In genomic region chr7:83884921-83885532, GRCm38 (mm10) we compare ENCODE assay signal across 8 mouse cellular contexts. TPM values are rescaled to one million over a fixed set of nuclear protein-coding genes. Genes with fewer than 3 reads are reported as not detected.
DNase-seq lines count a peak whose midpoint lies in the region; ATAC-seq and TF ChIP-seq lines count a peak whose summit lies in the region.

No protein-coding gene starts in this region.

- H3K9me3 ChIP-seq in forebrain, postnatal 0 days (ENCODE audit: low read length), result no peaks in the 10 kb centered on the region
- H3K9me3 ChIP-seq in limb, embryonic 13.5 days, result no peaks in the 10 kb centered on the region
- 0 out of 2 replicates have a peak, but pooled peaks cover 3% of the 10 kb centered on the region for H3K9me3 ChIP-seq in midbrain, embryonic 14.5 days (ENCODE audit: control insufficient read depth, low read length)

- ATAC-seq in forebrain, postnatal 0 days, result no peak
- ATAC-seq in limb, embryonic 13.5 days (ENCODE audit: low FRiP score, low read depth), result no peak
- ATAC-seq in midbrain, embryonic 14.5 days (ENCODE audit: low FRiP score, low TSS enrichment), result no peak
- no peak for ATAC-seq in inflammation-experienced regulatory T-cells, adult 6 months

- H3K4me3 ChIP-seq in cerebellum, adult 2 months (replicated peaks; ENCODE audit: insufficient read depth, low read depth, low read length), result no peak overlapping the region
- H3K4me3 ChIP-seq in forebrain, postnatal 0 days (ENCODE audit: low read depth, low read length), result peak overlapping the region; percentile 81
- peak overlapping the region; percentile 68 for H3K4me3 ChIP-seq in limb, embryonic 13.5 days
- H3K4me3 ChIP-seq in midbrain, embryonic 14.5 days (replicated peaks; ENCODE audit: low read depth, low read length), result peak overlapping the region; percentile 74

- peak overlapping the region; percentile 93; the same call in 1 of the 2 replicates for H3K9ac ChIP-seq in forebrain, postnatal 0 days
- H3K9ac ChIP-seq in limb, embryonic 13.5 days, result peak overlapping the region; percentile 92
- peak overlapping the region; percentile 91 for H3K9ac ChIP-seq in midbrain, embryonic 14.5 days (replicated peaks; ENCODE audit: low read length)

- TF ChIP-seq CTCF in cerebellum, adult 2 months (IDR thresholded peaks at IDR 0.05; ENCODE audit: borderline replicate concordance, insufficient read depth, low read depth, low read length), result no peak
- TF ChIP-seq CTCF in forebrain, postnatal 0 days (IDR thresholded peaks at IDR 0.05; ENCODE audit: low read depth), result no peak

- no peak overlapping the region for H3K27ac ChIP-seq in cerebellum, adult 2 months (ENCODE audit: insufficient read depth, low read length)
- peak overlapping the region; percentile 95 for H3K27ac ChIP-seq in forebrain, postnatal 0 days (ENCODE audit: low read depth, low read length)
- H3K27ac ChIP-seq in limb, embryonic 13.5 days, result peak overlapping the region; percentile 94
- peak overlapping the region; percentile 93 for H3K27ac ChIP-seq in midbrain, embryonic 14.5 days (replicated peaks; ENCODE audit: low read depth, low read length)

- 50% methylated on average over 6 of the region's 6 CpGs for WGBS in cerebellum, adult 2 months
- WGBS in forebrain, postnatal 0 days, result 41% methylated on average over 6 of the region's 6 CpGs
- whole genome bisulfite sequencing in limb, embryonic 13.5 days, result 34% methylated on average over 6 of the region's 6 CpGs
- 34% methylated on average over 6 of the region's 6 CpGs for WGBS in midbrain, embryonic 14.5 days

- H3K36me3 ChIP-seq in forebrain, postnatal 0 days (ENCODE audit: insufficient read depth), result no peaks in the 10 kb centered on the region
- H3K36me3 ChIP-seq in limb, embryonic 13.5 days, result peaks cover 6% of the 10 kb centered on the region
- H3K36me3 ChIP-seq in midbrain, embryonic 14.5 days (ENCODE audit: control insufficient read depth, insufficient read depth, low read length), result peaks cover 5% of the 10 kb centered on the region; the same call in 1 of the 2 replicates

- DNase-seq in cerebellum, adult 2 months, result peak; percentile 25 to 28
- no peak for DNase-seq in cerebellum, postnatal 14 days
- peak; percentile 81 for DNase-seq in R1 (ENCODE audit: low read depth, low spot score)
- DNase-seq in forebrain, postnatal 0 days, result no peak
- DNase-seq in midbrain, embryonic 14.5 days, result no peak
- DNase-seq in T-cell, adult 2 months (ENCODE audit: low spot score), result no peak

- no peak for TF ChIP-seq POLR2A in cerebellum, adult 2 months (IDR thresholded peaks at IDR 0.05; ENCODE audit: borderline replicate concordance, insufficient read depth, low read length)

- H3K4me2 ChIP-seq in forebrain, postnatal 0 days (ENCODE audit: low read depth), result peak overlapping the region; percentile 72
- peak overlapping the region; percentile 96 for H3K4me2 ChIP-seq in limb, embryonic 13.5 days (replicated peaks)
- peak overlapping the region; percentile 90 for H3K4me2 ChIP-seq in midbrain, embryonic 14.5 days (ENCODE audit: low read length)

- H3K4me1 ChIP-seq in cerebellum, adult 2 months (ENCODE audit: control insufficient read depth, insufficient read depth, low read length), result peaks cover 9% of the 10 kb centered on the region; the same call in 1 of the 2 replicates
- H3K4me1 ChIP-seq in forebrain, postnatal 0 days (ENCODE audit: insufficient read depth), result peaks cover 34% of the 10 kb centered on the region
- H3K4me1 ChIP-seq in limb, embryonic 13.5 days, result peaks cover 38% of the 10 kb centered on the region
- peaks cover 30% of the 10 kb centered on the region for H3K4me1 ChIP-seq in midbrain, embryonic 14.5 days (ENCODE audit: control insufficient read depth, insufficient read depth, low read length)

- no peaks in the 10 kb centered on the region for H3K27me3 ChIP-seq in cerebellum, adult 2 months (ENCODE audit: control insufficient read depth, insufficient read depth, low read length)
- no peaks in the 10 kb centered on the region for H3K27me3 ChIP-seq in forebrain, postnatal 0 days (ENCODE audit: insufficient read depth, low read length)
- no peaks in the 10 kb centered on the region for H3K27me3 ChIP-seq in limb, embryonic 13.5 days
- no peaks in the 10 kb centered on the region for H3K27me3 ChIP-seq in midbrain, embryonic 14.5 days (ENCODE audit: control insufficient read depth, insufficient read depth, low read length)

RNA-seq across cellular contexts. Expression of gene Mesd, which starts 0.8 kb away (rescaled TPM):
- polyA plus RNA-seq in cerebellum, adult 2 months (2012; rRNA removed), result 34.6 and 35.1 TPM in 2 replicates
- 30.1 and 32.1 TPM in 2 replicates for total RNA-seq in forebrain, postnatal 0 days (2014; rRNA removed)
- 63.9 and 76.9 TPM in 2 replicates for polyA plus RNA-seq in forebrain, postnatal 0 days (2015; fragmentation: Nextera tagmentation; extraction: Ambion mirVana)
- 103 and 113 TPM in 2 replicates for polyA plus RNA-seq in limb, embryonic 13.5 days (2015; fragmentation: Nextera tagmentation; extraction: Ambion mirVana)
- 41.0 and 50.6 TPM in 2 replicates for polyA plus RNA-seq in midbrain, embryonic 14.5 days (2014; fragmentation: Nextera tagmentation; extraction: Ambion mirVana)
- polyA plus RNA-seq in inflammation-experienced regulatory T-cells, adult 6 months (2017; shearing (Covaris generic)), result 10 to 100 TPM; 29.1 to 53.3 (median 49.6) TPM

RNA-seq across cellular contexts. Expression of gene Tlnrd1, which starts 0.9 kb away (rescaled TPM):
- polyA plus RNA-seq in cerebellum, adult 2 months (2012; rRNA removed), result 23.4 and 25.2 TPM in 2 replicates
- 35.3 and 38.0 TPM in 2 replicates for total RNA-seq in forebrain, postnatal 0 days (2014; rRNA removed)
- polyA plus RNA-seq in forebrain, postnatal 0 days (2015; fragmentation: Nextera tagmentation; extraction: Ambion mirVana), result 9.8 and 10.8 TPM in 2 replicates
- 10.0 TPM in 2 replicates for polyA plus RNA-seq in limb, embryonic 13.5 days (2015; fragmentation: Nextera tagmentation; extraction: Ambion mirVana)
- polyA plus RNA-seq in midbrain, embryonic 14.5 days (2014; fragmentation: Nextera tagmentation; extraction: Ambion mirVana), result 9.2 and 11.1 TPM in 2 replicates
- polyA plus RNA-seq in inflammation-experienced regulatory T-cells, adult 6 months (2017; shearing (Covaris generic)), result 1 to 10 TPM in 1 of 3 experiments, under 1 TPM in 2; 0.71 to 1.1 (median 0.86) TPM

Comparison
In these comparisons a context has a peak if more than half of its experiments do, and no peak if none do; other contexts are left out.
1. DNase-seq: peak in cerebellum, adult 2 months (2 of 2) and R1 (single experiment); none in cerebellum, postnatal 14 days (0 of 2), forebrain, postnatal 0 days (single experiment), midbrain, embryonic 14.5 days (single experiment) and T-cell, adult 2 months (single experiment).
2. Peak in every context shown above with its lines, with median percentiles within 50 percentile points of each other: H3K4me2 ChIP-seq and H3K9ac ChIP-seq.